Mouse (Mus musculus): Measurements from ENCODE around the gene Fam192a.

- TF ChIP-seq POLR2A (IDR thresholded peaks at IDR 0.05; ENCODE audit: borderline replicate concordance, insufficient read depth, low read length) (no peak), CTCF (IDR thresholded peaks at IDR 0.05; ENCODE audit: borderline replicate concordance, insufficient read depth, low read depth, low read length) (no peak)
Observed at GRCm38 (mm10) chr8:94524554-94524953, 77.2 kb downstream of the Fam192a start.

Data from cerebellum, adult 2 months (tissue).